Mouse (Mus musculus): Measurements from ENCODE around the gene Dnajc19.

- TF ChIP-seq CTCF (IDR thresholded peaks at IDR 0.05; ENCODE audit: borderline replicate concordance, insufficient read depth, low read depth, low read length) (no peak), POLR2A (IDR thresholded peaks at IDR 0.05; ENCODE audit: borderline replicate concordance, insufficient read depth, low read length) (no peak)
These were observed 40.2 kb upstream of the Dnajc19 start for GRCm38 (mm10) chr3:34121311-34121710.
